Mouse (Mus musculus) ES-Bruce4 (cell line): Measurements from ENCODE around the gene S1pr4.

Experiments used
- CTCF ChIP-seq: IDR thresholded peaks from one replicate; pipeline ENCODE4 v1.8.1; 2011; ENCODE audit warnings: low read depth, low read length
- POLR2A ChIP-seq: IDR thresholded peaks from one replicate; pipeline ENCODE4 v1.8.1; 2011; ENCODE audit warnings: low read length; ENCODE audit not compliant: insufficient read depth

- TF ChIP-seq POLR2A (no peak), CTCF (no peak)
Observed at GRCm38 (mm10) chr10:81450641-81451364, 49.1 kb downstream of the S1pr4 start.
